Mouse (Mus musculus) right cerebral cortex, postnatal 4 days (tissue): ENCODE results near the gene Prg2.

Source experiments
- DNase-seq: peaks from one replicate; pipeline ENCODE4 v3.0.0-alpha.2; 2022

Prg2 gene

DNA sequence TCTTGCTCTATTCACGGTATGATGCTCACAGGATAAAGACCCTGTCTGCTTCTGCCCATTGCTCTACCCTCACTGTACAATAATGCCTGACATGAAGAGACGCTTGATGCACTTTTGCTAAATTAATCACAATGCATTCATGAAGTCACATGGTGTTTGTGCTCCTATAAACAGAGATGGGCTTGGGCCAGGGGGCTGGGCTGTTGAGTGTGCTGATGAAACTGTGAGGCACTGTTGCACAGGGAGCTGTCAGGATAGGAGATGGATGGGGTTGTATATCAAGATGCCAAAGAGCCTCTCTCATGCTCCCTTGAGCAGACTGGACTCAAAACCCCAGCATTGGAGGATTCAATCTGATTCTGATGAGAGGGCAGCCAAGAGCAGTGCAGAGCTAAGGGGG is 52.9 kb downstream of the Prg2 start:
- DNase-seq, result no peak
